ENCODE assay signal across 7 mouse cellular contexts in genomic region chr11:55253391-55253790, GRCm38 (mm10).
"Had no signal": no experiment of that assay in that cellular context is flagged by ENCODE, and none has a peak within 500 bp of the region (broad histone marks: within the 10 kb centered on the region; RNA-seq: fewer than 3 reads in every experiment).

No protein-coding gene starts in this region.

- H3K4me2 ChIP-seq: intestine, embryonic 15.5 days; limb, embryonic 15.5 days; midbrain, embryonic 13.5 days had no signal

- H3K27ac ChIP-seq: intestine, embryonic 15.5 days; left cerebral cortex, adult 2 months; limb, embryonic 15.5 days; midbrain, embryonic 13.5 days had no signal

- H3K4me3 ChIP-seq: intestine, embryonic 15.5 days; left cerebral cortex, adult 2 months; limb, embryonic 15.5 days; midbrain, embryonic 13.5 days had no signal

- DNase-seq: lung, adult 18-20 months; right cerebral cortex, postnatal 25 days; thymus, postnatal 36 days had no signal

- ATAC-seq: intestine, embryonic 15.5 days; midbrain, embryonic 13.5 days had no signal

- H3K4me1 ChIP-seq: intestine, embryonic 15.5 days; limb, embryonic 15.5 days; midbrain, embryonic 13.5 days had no signal

- H3K27me3 ChIP-seq: intestine, embryonic 15.5 days; limb, embryonic 15.5 days; midbrain, embryonic 13.5 days had no signal

- H3K9ac ChIP-seq: intestine, embryonic 15.5 days; limb, embryonic 15.5 days; midbrain, embryonic 13.5 days had no signal

- H3K9me3 ChIP-seq: intestine, embryonic 15.5 days; limb, embryonic 15.5 days; midbrain, embryonic 13.5 days had no signal

- H3K36me3 ChIP-seq: intestine, embryonic 15.5 days; limb, embryonic 15.5 days; midbrain, embryonic 13.5 days had no signal
